Mouse (Mus musculus): ENCODE results near the gene Ap1m2. TPM values are rescaled to one million over a fixed set of nuclear protein-coding genes. Genes with fewer than 3 reads are reported as not detected.

Ap1m2 gene
- polyA plus RNA-seq, 1 experiment from 2014 or later, result 3.4 TPM

- Histone ChIP-seq H3K9ac (ENCODE audit: low read depth, low read length) (no peak overlapping the region), H3K4me1 (replicated peaks; ENCODE audit: control insufficient read depth, insufficient read depth, low read length) (0 out of 2 replicates have a peak, but pooled peaks cover 3% of the 10 kb centered on the region), H3K27ac (ENCODE audit: low read depth, low read length) (no peak overlapping the region), H3K9me3 (ENCODE audit: control insufficient read depth, low read length) (no peaks in the 10 kb centered on the region), H3K4me3 (ENCODE audit: low read depth, low read length) (no peak overlapping the region), H3K36me3 (ENCODE audit: control insufficient read depth, insufficient read depth, low read length) (no peaks in the 10 kb centered on the region), H3K4me2 (replicated peaks; ENCODE audit: low read depth, low read length) (no peak overlapping the region), H3K27me3 (ENCODE audit: control insufficient read depth, insufficient read depth, low read length) (peaks cover 50% of the 10 kb centered on the region)
- ATAC-seq (ENCODE audit: low FRiP score), result no peak
- WGBS, result 69% methylated on average over 2 of the region's 2 CpGs
- DNase-seq (ENCODE audit: low spot score), result no peak
Observed at GRCm38 (mm10) chr9:21250509-21250908, 61.6 kb downstream of the Ap1m2 start.

GRCm38 (mm10) chr9:21249629-21250508, 62.3 kb downstream of the Ap1m2 start:
- Histone ChIP-seq H3K4me3 (ENCODE audit: low read depth, low read length) (no peak overlapping the region), H3K9me3 (ENCODE audit: control insufficient read depth, low read length) (no peaks in the 10 kb centered on the region), H3K4me2 (replicated peaks; ENCODE audit: low read depth, low read length) (no peak overlapping the region), H3K27me3 (ENCODE audit: control insufficient read depth, insufficient read depth, low read length) (peaks cover 56% of the 10 kb centered on the region), H3K4me1 (replicated peaks; ENCODE audit: control insufficient read depth, insufficient read depth, low read length) (peaks cover 3% of the 10 kb centered on the region; the same call in 1 of the 2 replicates), H3K27ac (ENCODE audit: low read depth, low read length) (no peak overlapping the region), H3K36me3 (ENCODE audit: control insufficient read depth, insufficient read depth, low read length) (no peaks in the 10 kb centered on the region), H3K9ac (ENCODE audit: low read depth, low read length) (no peak overlapping the region)
- no peak for DNase-seq (ENCODE audit: low spot score)
- ATAC-seq (ENCODE audit: low FRiP score), result no peak
- WGBS, result 32% methylated on average over 17 of the region's 17 CpGs

GRCm38 (mm10) chr9:21248326-21248725, 63.8 kb downstream of the Ap1m2 start, which contains the start of gene S1pr5:
TSS of gene S1pr5 (minus strand) at chr9:21248443.
- no peak for ATAC-seq (ENCODE audit: low FRiP score)
- Histone ChIP-seq H3K9me3 (ENCODE audit: control insufficient read depth, low read length) (no peaks in the 10 kb centered on the region), H3K4me3 (ENCODE audit: low read depth, low read length) (no peak within 1 kb of the TSS), H3K4me2 (replicated peaks; ENCODE audit: low read depth, low read length) (0 out of 2 replicates have a peak within 1 kb of the TSS, but pooled peaks have one; percentile 28), H3K27me3 (ENCODE audit: control insufficient read depth, insufficient read depth, low read length) (peaks cover 72% of the 10 kb centered on the region), H3K4me1 (replicated peaks; ENCODE audit: control insufficient read depth, insufficient read depth, low read length) (peaks cover 6% of the 10 kb centered on the region; the same call in 1 of the 2 replicates), H3K9ac (ENCODE audit: low read depth, low read length) (no peak within 1 kb of the TSS), H3K36me3 (ENCODE audit: control insufficient read depth, insufficient read depth, low read length) (no peaks in the 10 kb centered on the region), H3K27ac (ENCODE audit: low read depth, low read length) (no peak within 1 kb of the TSS)
- 2% methylated on average over 25 of the region's 30 CpGs for WGBS
- DNase-seq (ENCODE audit: low spot score), result no peak

GRCm38 (mm10) chr9:21246342-21246741, 65.8 kb downstream of the Ap1m2 start:
- 59% methylated on average over 1 of the region's 1 CpGs for WGBS
- DNase-seq (ENCODE audit: low spot score), result no peak
- Histone ChIP-seq H3K36me3 (ENCODE audit: control insufficient read depth, insufficient read depth, low read length) (no peaks in the 10 kb centered on the region), H3K4me3 (ENCODE audit: low read depth, low read length) (no peak overlapping the region), H3K9ac (ENCODE audit: low read depth, low read length) (no peak overlapping the region), H3K9me3 (ENCODE audit: control insufficient read depth, low read length) (no peaks in the 10 kb centered on the region), H3K4me1 (replicated peaks; ENCODE audit: control insufficient read depth, insufficient read depth, low read length) (peaks cover 6% of the 10 kb centered on the region; the same call in 1 of the 2 replicates), H3K4me2 (replicated peaks; ENCODE audit: low read depth, low read length) (no peak overlapping the region), H3K27ac (ENCODE audit: low read depth, low read length) (no peak overlapping the region), H3K27me3 (ENCODE audit: control insufficient read depth, insufficient read depth, low read length) (peaks cover 85% of the 10 kb centered on the region)
- no peak for ATAC-seq (ENCODE audit: low FRiP score)

- ATAC-seq (ENCODE audit: low FRiP score) (no peak), DNase-seq (ENCODE audit: low spot score) (no peak)
- Histone ChIP-seq H3K4me2 (replicated peaks; ENCODE audit: low read depth, low read length) (peak overlapping the region; percentile 77), H3K9ac (ENCODE audit: low read depth, low read length) (peak overlapping the region; percentile 54; the same call in 1 of the 2 replicates), H3K4me1 (replicated peaks; ENCODE audit: control insufficient read depth, insufficient read depth, low read length) (peaks cover 6% of the 10 kb centered on the region; the same call in 1 of the 2 replicates), H3K36me3 (ENCODE audit: control insufficient read depth, insufficient read depth, low read length) (no peaks in the 10 kb centered on the region), H3K27ac (ENCODE audit: low read depth, low read length) (no peak overlapping the region), H3K27me3 (ENCODE audit: control insufficient read depth, insufficient read depth, low read length) (peaks cover 76% of the 10 kb centered on the region), H3K9me3 (ENCODE audit: control insufficient read depth, low read length) (no peaks in the 10 kb centered on the region), H3K4me3 (ENCODE audit: low read depth, low read length) (peak overlapping the region; percentile 40)
- 1% methylated on average over 15 of the region's 16 CpGs for WGBS
Observed at GRCm38 (mm10) chr9:21245113-21245487, 67.0 kb downstream of the Ap1m2 start.

GRCm38 (mm10) chr9:21244428-21245112, 67.6 kb downstream of the Ap1m2 start:
- peak; percentile 49 for ATAC-seq (ENCODE audit: low FRiP score)

More at GRCm38 (mm10) chr9:21244428-21245112, 67.6 kb downstream of the Ap1m2 start:
- under 1% methylated on average over 72 of the region's 72 CpGs for WGBS
- H3K36me3 ChIP-seq (ENCODE audit: control insufficient read depth, insufficient read depth, low read length), result no peaks in the 10 kb centered on the region
- H3K4me2 ChIP-seq (replicated peaks; ENCODE audit: low read depth, low read length), result peak overlapping the region; percentile 77
- H3K9me3 ChIP-seq (ENCODE audit: control insufficient read depth, low read length), result no peaks in the 10 kb centered on the region
- no peak overlapping the region for H3K27ac ChIP-seq (ENCODE audit: low read depth, low read length)
- H3K27me3 ChIP-seq (ENCODE audit: control insufficient read depth, insufficient read depth, low read length), result peaks cover 71% of the 10 kb centered on the region
- peaks cover 6% of the 10 kb centered on the region; the same call in 1 of the 2 replicates for H3K4me1 ChIP-seq (replicated peaks; ENCODE audit: control insufficient read depth, insufficient read depth, low read length)
- peak; percentile 65 for DNase-seq (ENCODE audit: low spot score)
- H3K4me3 ChIP-seq (ENCODE audit: low read depth, low read length), result peak overlapping the region; percentile 40
- peak overlapping the region; percentile 54 for H3K9ac ChIP-seq (ENCODE audit: low read depth, low read length)

Other genes starting within 250 kb of the Ap1m2 start
- 0.45 and 2.7 TPM in 2 replicates for gene Zglp1, start 245.2 kb downstream of the Ap1m2 start, polyA plus RNA-seq (2014; fragmentation: Nextera tagmentation; extraction: Ambion mirVana)
- 0.40 and 1.0 TPM in 2 replicates for gene Gm49373, start 239.2 kb downstream of the Ap1m2 start, polyA plus RNA-seq (2014; fragmentation: Nextera tagmentation; extraction: Ambion mirVana)
- gene Fdx1l, start 238.7 kb downstream of the Ap1m2 start, polyA plus RNA-seq (2014; fragmentation: Nextera tagmentation; extraction: Ambion mirVana), result 46.1 and 53.2 TPM in 2 replicates
- gene Gm38431, start 220.3 kb downstream of the Ap1m2 start, polyA plus RNA-seq (2014; fragmentation: Nextera tagmentation; extraction: Ambion mirVana), result 2.0 and 2.3 TPM in 2 replicates
- gene Raver1, start 220.3 kb downstream of the Ap1m2 start, polyA plus RNA-seq (2014; fragmentation: Nextera tagmentation; extraction: Ambion mirVana), result 60.2 and 60.7 TPM in 2 replicates
- gene Tyk2, start 181.1 kb downstream of the Ap1m2 start, polyA plus RNA-seq (2014; fragmentation: Nextera tagmentation; extraction: Ambion mirVana), result 6.9 and 8.0 TPM in 2 replicates
- 306 and 307 TPM in 2 replicates for gene Cdc37, start 162.4 kb downstream of the Ap1m2 start, polyA plus RNA-seq (2014; fragmentation: Nextera tagmentation; extraction: Ambion mirVana)
- gene Pde4a, start 146.6 kb downstream of the Ap1m2 start, polyA plus RNA-seq (2014; fragmentation: Nextera tagmentation; extraction: Ambion mirVana), result 5.2 and 5.7 TPM in 2 replicates
- gene Keap1, start 73.0 kb downstream of the Ap1m2 start, polyA plus RNA-seq (2014; fragmentation: Nextera tagmentation; extraction: Ambion mirVana), result 23.6 and 23.7 TPM in 2 replicates
- 0.59 and 0.73 TPM in 2 replicates for gene S1pr5, start 63.9 kb downstream of the Ap1m2 start, polyA plus RNA-seq (2014; fragmentation: Nextera tagmentation; extraction: Ambion mirVana)
- gene Atg4d, start 47.0 kb downstream of the Ap1m2 start, polyA plus RNA-seq (2014; fragmentation: Nextera tagmentation; extraction: Ambion mirVana), result 45.3 and 50.6 TPM in 2 replicates
- gene Kri1, start 24.4 kb downstream of the Ap1m2 start, polyA plus RNA-seq (2014; fragmentation: Nextera tagmentation; extraction: Ambion mirVana), result 13.5 and 15.9 TPM in 2 replicates
- 80.3 and 83.2 TPM in 2 replicates for gene Cdkn2d, start 20.9 kb downstream of the Ap1m2 start, polyA plus RNA-seq (2014; fragmentation: Nextera tagmentation; extraction: Ambion mirVana)
- gene Slc44a2, start 8.4 kb upstream of the Ap1m2 start, polyA plus RNA-seq (2014; fragmentation: Nextera tagmentation; extraction: Ambion mirVana), result 60.4 and 66.4 TPM in 2 replicates
- gene Ilf3, start 55.5 kb upstream of the Ap1m2 start, polyA plus RNA-seq (2014; fragmentation: Nextera tagmentation; extraction: Ambion mirVana), result 232 and 254 TPM in 2 replicates
- 47.5 and 48.9 TPM in 2 replicates for gene Qtrt1, start 99.5 kb upstream of the Ap1m2 start, polyA plus RNA-seq (2014; fragmentation: Nextera tagmentation; extraction: Ambion mirVana)
- 59.2 and 64.8 TPM in 2 replicates for gene Dnm2, start 112.6 kb upstream of the Ap1m2 start, polyA plus RNA-seq (2014; fragmentation: Nextera tagmentation; extraction: Ambion mirVana)
- 59.1 and 66.0 TPM in 2 replicates for gene Tmed1, start 197.9 kb upstream of the Ap1m2 start, polyA plus RNA-seq (2014; fragmentation: Nextera tagmentation; extraction: Ambion mirVana)
- 2.6 and 5.3 TPM in 2 replicates for gene AB124611, start 213.8 kb upstream of the Ap1m2 start, polyA plus RNA-seq (2014; fragmentation: Nextera tagmentation; extraction: Ambion mirVana)
- 50.1 and 59.7 TPM in 2 replicates for gene Carm1, start 234.6 kb upstream of the Ap1m2 start, polyA plus RNA-seq (2014; fragmentation: Nextera tagmentation; extraction: Ambion mirVana)